Mouse (Mus musculus): ENCODE data around the gene Spaca6. TPM values are rescaled to one million over a fixed set of nuclear protein-coding genes. Genes with fewer than 3 reads are reported as not detected.

The Spaca6 gene
- 10 to 100 TPM; 81.6 to 81.8 TPM for total RNA-seq (2021)
- long read RNA-seq, experiment 1, full-length matches to known transcripts, result 2 of 13 reads
- long read RNA-seq, experiment 1, partial matches to known transcripts, result 0 of 13 reads
- long read RNA-seq, experiment 1, other reads (novel, unspliced or antisense), result 11 of 13 reads
- long read RNA-seq, experiment 2, partial matches to known transcripts, result 0 of 6 reads
- long read RNA-seq, experiment 2, other reads (novel, unspliced or antisense), result 3 of 6 reads

- peak; percentile 92 to 93 for DNase-seq (ENCODE audit: low spot score in 2 of 2)
Observed at GRCm38 (mm10) chr17:17826751-17827657, at the start of gene Spaca6. Gene Spaca6 (plus strand): TSS chr17:17827158.

GRCm38 (mm10) chr17:17790866-17791630, 35.9 kb upstream of the Spaca6 start:
- no peak for DNase-seq (ENCODE audit: low spot score in 2 of 2)

- DNase-seq (ENCODE audit: low spot score in 2 of 2), result peak; percentile 18 to 23
Observed at GRCm38 (mm10) chr17:17792578-17792977, 34.4 kb upstream of the Spaca6 start.

GRCm38 (mm10) chr17:17795527-17795926, 31.4 kb upstream of the Spaca6 start:
- no peak for DNase-seq (ENCODE audit: low spot score in 2 of 2)

GRCm38 (mm10) chr17:17823612-17824336, 3.2 kb upstream of the Spaca6 start:
- no peak for DNase-seq (ENCODE audit: low spot score in 2 of 2)

- DNase-seq (ENCODE audit: low spot score in 2 of 2), result peak in 1 of 2 experiments; percentile 39
Observed at GRCm38 (mm10) chr17:17825921-17826591, 902 bp upstream of the Spaca6 start.

- peak; percentile 49 to 58 for DNase-seq (ENCODE audit: low spot score in 2 of 2)
Observed at GRCm38 (mm10) chr17:17827658-17828190, 766 bp downstream of the Spaca6 start.

- DNase-seq (ENCODE audit: low spot score in 2 of 2), result peak in 1 of 2 experiments; percentile 33
Observed at GRCm38 (mm10) chr17:17828191-17828981, 1.4 kb downstream of the Spaca6 start.

- DNase-seq (ENCODE audit: low spot score in 2 of 2), result no peak
Observed at GRCm38 (mm10) chr17:17829052-17829785, 2.3 kb downstream of the Spaca6 start.

- no peak for DNase-seq (ENCODE audit: low spot score in 2 of 2)
Observed at GRCm38 (mm10) chr17:17829816-17830535, 3.0 kb downstream of the Spaca6 start.

GRCm38 (mm10) chr17:17830731-17831130, 3.8 kb downstream of the Spaca6 start:
- no peak for DNase-seq (ENCODE audit: low spot score in 2 of 2)

GRCm38 (mm10) chr17:17834896-17835295, 7.9 kb downstream of the Spaca6 start:
- no peak for DNase-seq (ENCODE audit: low spot score in 2 of 2)

GRCm38 (mm10) chr17:17836101-17836500, 9.1 kb downstream of the Spaca6 start:
- no peak for DNase-seq (ENCODE audit: low spot score in 2 of 2)

- peak in 1 of 2 experiments; percentile 28 for DNase-seq (ENCODE audit: low spot score in 2 of 2)
Observed at GRCm38 (mm10) chr17:17837426-17837825, 10.5 kb downstream of the Spaca6 start.

GRCm38 (mm10) chr17:17837919-17838701, 11.2 kb downstream of the Spaca6 start:
- DNase-seq (ENCODE audit: low spot score in 2 of 2), result peak; percentile 90 to 94

- no peak for DNase-seq (ENCODE audit: low spot score in 2 of 2)
Observed at GRCm38 (mm10) chr17:17839276-17839675, 12.3 kb downstream of the Spaca6 start.

GRCm38 (mm10) chr17:17840796-17841195, 13.8 kb downstream of the Spaca6 start:
- DNase-seq (ENCODE audit: low spot score in 2 of 2), result no peak
